Mouse (Mus musculus) thymus, adult 2 months (tissue): ENCODE data around the gene Spats2l. TPM values are rescaled to one million over a fixed set of nuclear protein-coding genes. Genes with fewer than 3 reads are reported as not detected.

Experiments
- DNase-seq: peaks from one replicate; pipeline ENCODE4 v3.0.0; 2021
- H3K27ac ChIP-seq: fragments of 200-500 bp; 2 replicates; pipeline ENCODE4 v1.5.1; 2012; ENCODE audit warnings: low read length, control low read depth; ENCODE audit not compliant: control insufficient read depth, insufficient read depth
- H3K27me3 ChIP-seq: fragments of 200-500 bp; 2 replicates; pipeline ENCODE4 v1.6.1; 2012; ENCODE audit warnings: mild to moderate bottlenecking, low read length, moderate library complexity, mixed read lengths; ENCODE audit not compliant: control insufficient read depth, insufficient read depth
- H3K36me3 ChIP-seq: fragments of 200-500 bp; 2 replicates; pipeline ENCODE4 v1.6.1; 2012; ENCODE audit warnings: mild to moderate bottlenecking, low read length, moderate library complexity; ENCODE audit not compliant: control insufficient read depth, insufficient read depth
- H3K4me1 ChIP-seq: fragments of 200-500 bp; replicated peaks from 2 replicates; pipeline ENCODE4 v1.6.1; 2012; ENCODE audit warnings: low read length; ENCODE audit not compliant: control insufficient read depth, insufficient read depth
- H3K4me3 ChIP-seq: fragments of 200-500 bp; 2 replicates; pipeline ENCODE4 v1.5.1; 2012; ENCODE audit warnings: mild to moderate bottlenecking, low read length, control low read depth, moderate library complexity; ENCODE audit not compliant: control insufficient read depth, insufficient read depth
- CTCF ChIP-seq: fragments of 200-500 bp; IDR thresholded peaks from 2 replicates; pipeline ENCODE4 v1.5.1; 2012; ENCODE audit warnings: mild to moderate bottlenecking, control low read depth, low read length, moderate library complexity, borderline replicate concordance; ENCODE audit not compliant: control insufficient read depth, poor library complexity, insufficient read depth; ENCODE audit errors: extremely low read depth
- POLR2A ChIP-seq: fragments of 200-500 bp; IDR thresholded peaks from 2 replicates; pipeline ENCODE4 v1.6.1; 2012; ENCODE audit warnings: mild to moderate bottlenecking, low read length, control low read depth, moderate library complexity; ENCODE audit not compliant: control insufficient read depth, poor library complexity, insufficient read depth; ENCODE audit errors: extremely low read depth
- WGBS: fragments of 180-500 bp; shearing (Covaris S2); methylation state at CpG from one replicate; pipeline ENCODE4 v1.1.7; 2018; 5-methylcytosine and 5-hydroxymethylcytosine counted together
- polyA plus RNA-seq: library from polyadenylated mRNA; depleted of rRNA; stranded (reverse); fragments of >200 nt; gene quantifications from 2 replicates; pipeline ENCODE4 v1.2.3, GENCODE M21; 2012

Gene Spats2l
- polyA plus RNA-seq, 1 experiment: 6.1 TPM

DNA sequence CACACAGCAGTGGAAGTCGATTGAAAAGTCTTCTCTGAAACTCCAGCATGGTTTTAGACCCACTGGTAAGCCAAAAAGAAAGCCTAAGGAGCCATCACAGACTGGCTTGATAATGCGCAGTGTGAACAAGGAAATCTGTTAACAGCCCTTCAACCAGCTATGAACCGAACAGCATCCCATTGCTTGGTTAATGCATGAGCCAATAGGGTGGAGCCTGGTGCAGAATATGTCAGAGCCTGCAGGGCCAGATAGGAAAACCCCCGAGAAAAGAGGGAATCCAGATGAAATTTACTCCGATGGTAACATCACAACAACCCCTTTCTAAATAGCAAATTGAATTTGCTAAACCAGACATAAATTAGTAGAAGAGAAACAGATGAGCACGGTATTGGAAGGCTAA, 101.1 kb downstream of the Spats2l start:
- H3K36me3 ChIP-seq: no peaks in the 10 kb centered on the region
- 89% methylated on average over 6 of the region's 6 CpGs for WGBS

DNA sequence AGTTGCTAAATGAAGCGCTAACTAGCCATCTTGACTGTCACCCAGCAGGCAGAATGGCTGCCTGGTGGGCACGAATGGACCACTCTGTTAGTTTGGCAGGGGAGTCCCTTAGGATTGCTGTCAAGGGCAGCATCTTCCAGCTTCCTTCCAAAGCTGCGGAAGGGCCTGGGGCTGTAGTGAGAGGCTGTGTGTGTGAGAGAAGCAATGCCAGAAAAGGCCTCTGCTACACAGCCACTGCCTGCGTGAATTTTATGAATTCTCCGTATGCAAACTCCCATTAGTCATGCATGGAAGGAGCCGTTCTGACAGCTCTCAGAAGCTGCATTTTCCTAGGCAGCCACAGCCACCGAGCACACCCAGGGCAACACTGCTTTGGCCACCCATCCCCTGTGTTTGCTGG, 101.5 kb downstream of the Spats2l start:
- Histone ChIP-seq H3K4me3 (no peak overlapping the region), H3K27ac (no peak overlapping the region), H3K27me3 (no peaks in the 10 kb centered on the region), H3K36me3 (no peaks in the 10 kb centered on the region), H3K4me1 (0 out of 2 replicates have a peak, but pooled peaks cover 4% of the 10 kb centered on the region)
- TF ChIP-seq POLR2A: no peak
- TF ChIP-seq CTCF: no peak
- DNase-seq: no peak
- WGBS: 86% methylated on average over 7 of the region's 7 CpGs

More for the DNA sequence above, 101.1 kb downstream of the Spats2l start:
- H3K27me3 ChIP-seq: no peaks in the 10 kb centered on the region
- TF ChIP-seq POLR2A (no peak), CTCF (no peak)
- DNase-seq: no peak
- H3K4me3 ChIP-seq: no peak overlapping the region
- H3K4me1 ChIP-seq: 0 out of 2 replicates have a peak, but pooled peaks cover 4% of the 10 kb centered on the region
- H3K27ac ChIP-seq: no peak overlapping the region

DNA sequence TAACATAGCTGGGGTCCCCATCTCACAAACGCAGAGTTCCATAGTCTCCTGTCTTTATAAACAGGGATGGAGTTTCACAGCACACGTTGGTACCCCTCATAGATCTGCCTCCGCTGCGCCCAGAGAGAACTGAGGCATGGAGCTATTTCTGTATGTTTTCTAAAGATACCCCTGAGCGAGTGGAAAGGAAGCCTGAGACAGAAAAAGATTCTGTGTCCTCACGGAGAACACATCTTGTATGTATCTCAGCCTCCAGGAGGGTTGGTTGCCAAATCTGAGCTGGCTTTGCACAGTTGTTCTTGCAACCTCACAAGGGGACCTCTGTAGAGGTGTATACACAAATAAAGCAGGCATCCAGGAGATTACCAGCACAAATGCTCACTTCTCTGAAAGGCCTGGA, 105.0 kb downstream of the Spats2l start:
- Histone ChIP-seq H3K4me1 (no peaks in the 10 kb centered on the region), H3K27ac (no peak overlapping the region), H3K4me3 (no peak overlapping the region), H3K36me3 (no peaks in the 10 kb centered on the region), H3K27me3 (no peaks in the 10 kb centered on the region)
- DNase-seq: no peak
- TF ChIP-seq CTCF (no peak), POLR2A (no peak)
- 94% methylated on average over 6 of the region's 6 CpGs for WGBS

DNA sequence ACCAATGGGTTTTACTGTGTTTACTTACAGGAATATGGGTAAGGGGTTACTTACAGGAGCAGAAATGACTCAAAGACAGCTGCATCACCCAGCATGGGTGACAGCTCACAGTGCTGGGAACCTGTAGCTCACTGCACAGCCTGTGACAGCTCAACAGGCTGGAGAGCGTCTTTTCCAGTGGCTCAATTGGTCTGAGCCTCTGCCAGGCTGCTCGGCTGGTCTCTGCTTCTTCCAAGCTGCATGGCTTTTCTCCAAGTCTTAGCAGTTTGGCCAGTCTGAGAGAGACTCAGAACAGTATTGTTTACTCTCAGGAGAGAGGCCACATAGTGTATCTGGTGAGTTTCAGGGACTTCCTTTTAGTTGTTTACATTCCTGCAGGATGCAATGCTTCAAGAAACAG, 110.9 kb downstream of the Spats2l start:
- H3K36me3 ChIP-seq: no peaks in the 10 kb centered on the region

DNA sequence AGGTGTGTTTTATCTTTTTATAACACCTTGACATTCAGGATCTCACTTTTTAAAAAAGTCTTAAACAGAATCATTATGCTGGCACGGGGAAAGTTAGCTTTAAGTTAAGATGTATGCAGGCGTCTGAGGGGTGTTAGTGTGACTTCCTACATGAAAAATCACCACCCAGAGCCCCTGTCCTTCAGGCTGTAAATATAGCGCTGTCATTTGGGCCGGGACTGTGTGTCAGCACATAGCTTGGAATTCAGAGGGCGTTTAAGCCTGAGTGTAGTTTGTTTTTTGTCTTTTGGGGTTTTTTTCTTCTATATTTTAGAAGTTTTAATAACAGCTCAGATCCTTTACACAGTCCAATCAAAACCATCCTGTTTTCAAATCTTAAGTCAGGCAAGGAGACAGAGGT, 115.8 kb downstream of the Spats2l start:
- no peak overlapping the region for H3K27ac ChIP-seq
- H3K27me3 ChIP-seq: no peaks in the 10 kb centered on the region
- H3K36me3 ChIP-seq: no peaks in the 10 kb centered on the region
- TF ChIP-seq CTCF (no peak), POLR2A (no peak)
- 64% methylated on average over 5 of the region's 5 CpGs for WGBS
- no peaks in the 10 kb centered on the region for H3K4me1 ChIP-seq
- H3K4me3 ChIP-seq: no peak overlapping the region
- DNase-seq: no peak

More for the DNA sequence above, 110.9 kb downstream of the Spats2l start:
- Histone ChIP-seq H3K4me3 (no peak overlapping the region), H3K27me3 (no peaks in the 10 kb centered on the region), H3K4me1 (no peaks in the 10 kb centered on the region), H3K27ac (no peak overlapping the region)
- no peak for DNase-seq
- TF ChIP-seq CTCF (no peak), POLR2A (no peak)
- WGBS: 86% methylated on average over 2 of the region's 2 CpGs

DNA sequence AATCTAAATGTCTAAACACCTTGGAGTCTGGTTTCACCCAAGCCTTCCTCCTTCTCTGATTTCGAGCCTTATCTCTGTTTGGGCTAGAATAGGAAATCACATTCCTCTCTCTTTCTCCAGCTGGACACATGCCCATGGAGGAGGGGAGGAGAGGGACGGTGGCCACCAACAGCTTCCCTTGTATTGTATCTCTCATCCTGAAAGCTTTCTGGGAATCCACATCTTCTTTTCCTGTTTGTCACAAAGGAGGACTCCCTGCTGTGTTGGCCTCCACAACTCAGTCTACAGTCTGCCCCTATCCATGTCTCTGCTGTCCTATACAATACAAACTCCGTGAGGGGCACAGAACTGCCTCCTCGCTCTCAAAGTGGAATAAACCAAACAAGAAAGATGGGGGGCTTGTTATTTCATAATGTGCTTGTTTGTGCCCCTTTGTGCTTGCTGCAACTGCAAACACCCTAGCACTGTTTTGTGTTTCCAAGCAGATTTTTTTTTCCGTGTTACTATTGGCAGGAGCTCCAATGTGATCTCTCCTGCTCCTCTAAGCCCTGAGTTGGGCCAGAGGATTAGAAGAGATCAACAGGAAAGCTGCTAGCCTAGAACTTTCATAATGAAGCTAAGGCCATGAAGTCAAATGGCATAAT, 116.4 kb downstream of the Spats2l start:
- H3K4me1 ChIP-seq: no peaks in the 10 kb centered on the region
- no peaks in the 10 kb centered on the region for H3K27me3 ChIP-seq
- H3K36me3 ChIP-seq: no peaks in the 10 kb centered on the region
- TF ChIP-seq CTCF (no peak), POLR2A (no peak)
- 77% methylated on average over 5 of the region's 5 CpGs for WGBS
- DNase-seq: no peak
- H3K27ac ChIP-seq: no peak overlapping the region
- no peak overlapping the region for H3K4me3 ChIP-seq

DNA sequence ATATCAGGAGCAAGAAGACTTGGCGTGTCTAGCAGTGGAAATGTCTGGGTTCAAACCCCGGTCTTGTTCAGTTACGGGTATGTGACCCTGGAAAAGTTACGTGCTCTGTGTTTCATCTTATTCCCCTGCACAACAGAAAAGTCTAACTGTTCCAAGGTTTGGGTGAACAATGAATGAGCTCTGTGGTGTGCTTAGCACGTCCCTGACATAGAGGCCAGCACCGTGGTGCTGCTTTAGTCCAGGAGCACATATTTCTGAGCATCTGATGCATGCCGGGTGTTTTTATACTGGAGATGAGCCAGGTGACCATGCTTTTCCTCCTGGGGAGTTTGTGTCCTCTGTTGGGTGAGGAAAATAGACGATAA, 116.9 kb downstream of the Spats2l start:
- DNase-seq: no peak
- H3K27me3 ChIP-seq: no peaks in the 10 kb centered on the region
- no peaks in the 10 kb centered on the region for H3K36me3 ChIP-seq
- 92% methylated on average over 8 of the region's 8 CpGs for WGBS
- no peaks in the 10 kb centered on the region for H3K4me1 ChIP-seq
- no peak overlapping the region for H3K27ac ChIP-seq
- TF ChIP-seq POLR2A: no peak
- no peak for TF ChIP-seq CTCF
- H3K4me3 ChIP-seq: no peak overlapping the region
